Mouse (Mus musculus): ENCODE results near the gene Slc9a7. TPM values are rescaled to one million over a fixed set of nuclear protein-coding genes. Genes with fewer than 3 reads are reported as not detected.
A peak's percentile ranks its signal among the peaks of the same experiment; 100 is the strongest.

Gene Slc9a7
- 10 to 100 TPM; 62.2 to 63.5 TPM for total RNA-seq (2021)
- long read RNA-seq, partial matches to known transcripts, result 14 of 17 reads
- long read RNA-seq, other reads (novel, unspliced or antisense), result 3 of 17 reads

DNA sequence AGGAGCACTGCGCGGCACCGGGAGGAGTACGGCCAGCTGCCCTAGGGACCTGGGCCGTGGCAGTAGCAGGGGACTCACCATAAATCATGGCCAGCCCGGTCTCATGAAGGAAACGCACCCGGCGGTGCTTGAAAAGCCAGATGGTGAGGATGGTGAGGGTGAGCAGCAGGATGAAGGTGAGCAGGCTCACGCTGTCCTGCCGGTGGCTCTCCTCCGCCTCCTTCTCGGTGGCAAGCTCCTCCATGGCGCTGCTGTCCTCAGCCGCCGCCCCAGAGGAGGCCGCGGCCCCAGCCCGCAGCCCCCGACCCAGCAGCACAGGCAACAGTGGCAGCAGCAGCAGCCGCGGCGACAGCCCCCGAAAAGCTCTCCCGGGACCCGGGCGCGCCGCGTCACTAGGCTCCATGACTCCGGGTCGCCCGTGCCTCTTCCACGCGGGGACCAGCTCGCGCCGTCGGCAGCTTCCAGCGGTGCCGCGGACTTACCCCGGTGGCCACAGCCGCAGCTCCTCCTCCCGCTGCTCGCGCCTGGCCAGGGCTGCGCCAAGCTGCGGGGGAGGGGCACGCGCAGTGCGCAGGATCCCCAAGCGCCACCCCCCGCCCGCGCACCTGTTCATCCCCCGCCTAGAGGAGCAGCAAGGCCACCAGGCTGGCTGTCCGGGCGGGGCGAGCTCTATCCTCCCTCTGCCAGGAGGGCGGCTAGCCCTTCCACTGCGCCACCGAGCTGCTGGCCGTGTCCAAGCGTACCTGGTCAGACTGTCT is at the start of gene Slc9a7:
Slc9a7 (minus strand) TSS at position 526 of the 758 bp plus-strand sequence.
- DNase-seq (ENCODE audit: low spot score in 2 of 2), result peak; percentile 51 to 73

DNA sequence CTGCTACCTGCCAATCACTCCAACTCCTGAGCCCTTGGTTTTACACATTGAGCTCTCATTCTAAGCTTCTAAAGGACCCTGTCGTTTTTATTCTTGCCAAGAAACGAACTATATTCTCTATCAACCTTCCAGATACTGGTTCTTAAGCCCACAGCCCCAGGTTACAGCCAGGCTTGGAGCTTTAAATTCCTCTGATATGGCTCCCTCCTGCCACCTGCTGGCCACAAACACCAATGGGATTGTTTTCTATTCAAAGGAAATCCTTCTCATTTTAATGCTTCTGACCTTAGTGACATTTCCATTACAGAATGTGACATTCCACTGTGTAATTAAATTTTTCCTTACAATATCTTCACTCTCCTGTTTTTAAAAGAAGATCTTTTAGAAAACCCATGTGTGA is 44.1 kb upstream of the Slc9a7 start:
- peak; percentile 5 to 47 for DNase-seq (ENCODE audit: low spot score in 2 of 2)

DNA sequence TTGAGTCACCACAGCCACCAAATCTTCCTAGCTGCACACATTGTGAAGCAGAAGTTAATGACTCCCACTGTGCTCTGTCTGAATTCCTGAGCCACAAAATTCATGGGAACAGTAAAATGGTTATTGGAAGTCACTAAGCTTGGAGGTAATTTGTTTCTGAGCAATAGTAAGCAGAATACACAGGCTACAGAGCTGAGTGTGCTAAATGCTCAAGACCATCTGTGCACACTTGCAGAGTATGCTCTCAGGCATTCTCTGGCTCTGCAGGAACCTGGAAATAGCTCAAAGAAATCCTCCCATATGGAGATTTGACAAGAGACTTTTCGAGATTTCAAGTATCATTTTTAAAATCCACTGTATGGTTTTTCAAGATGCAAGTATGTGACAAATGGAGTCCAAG is 41.1 kb upstream of the Slc9a7 start:
- peak; percentile 17 to 51 for DNase-seq (ENCODE audit: low spot score in 2 of 2)

DNA sequence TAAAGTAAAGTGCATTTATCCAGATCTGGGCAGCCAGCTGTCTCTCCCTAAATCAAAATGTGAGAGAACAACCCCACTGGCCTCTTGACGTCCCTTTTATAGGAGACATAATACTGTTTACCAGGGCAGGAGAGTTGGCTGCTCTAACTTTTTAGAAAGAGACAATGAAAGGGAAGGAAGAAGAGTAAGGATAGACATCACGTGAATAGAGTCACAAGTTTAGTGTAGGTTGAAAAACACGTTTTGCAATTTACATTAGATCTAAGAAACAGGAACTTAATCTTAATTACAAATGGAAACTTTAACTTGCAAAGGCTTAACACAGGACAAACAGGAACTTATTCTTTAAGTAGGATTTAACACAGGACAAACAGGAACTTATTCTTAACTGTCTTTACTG is 15.6 kb upstream of the Slc9a7 start:
- DNase-seq (ENCODE audit: low spot score in 2 of 2), result no peak

DNA sequence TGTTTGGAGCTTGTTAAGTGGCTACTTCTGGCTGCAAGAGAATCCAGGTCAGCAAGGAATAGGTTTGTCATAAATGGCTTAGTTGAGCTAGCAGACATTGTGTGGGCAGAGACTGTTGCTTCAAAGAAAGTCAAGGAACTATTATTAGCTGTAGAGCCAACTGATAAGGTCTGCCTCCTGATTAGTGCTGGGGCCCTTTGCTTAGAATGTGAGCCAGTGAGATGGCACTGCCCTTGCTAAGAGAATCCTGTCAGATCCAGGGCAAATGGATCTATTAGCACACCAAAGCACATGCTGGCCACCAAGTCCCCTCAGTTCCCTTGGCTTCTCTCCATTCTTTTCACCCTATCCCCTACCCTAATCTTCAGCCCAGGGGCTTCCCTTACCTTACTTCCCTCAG is 14.3 kb upstream of the Slc9a7 start:
- no peak for DNase-seq (ENCODE audit: low spot score in 2 of 2)

DNA sequence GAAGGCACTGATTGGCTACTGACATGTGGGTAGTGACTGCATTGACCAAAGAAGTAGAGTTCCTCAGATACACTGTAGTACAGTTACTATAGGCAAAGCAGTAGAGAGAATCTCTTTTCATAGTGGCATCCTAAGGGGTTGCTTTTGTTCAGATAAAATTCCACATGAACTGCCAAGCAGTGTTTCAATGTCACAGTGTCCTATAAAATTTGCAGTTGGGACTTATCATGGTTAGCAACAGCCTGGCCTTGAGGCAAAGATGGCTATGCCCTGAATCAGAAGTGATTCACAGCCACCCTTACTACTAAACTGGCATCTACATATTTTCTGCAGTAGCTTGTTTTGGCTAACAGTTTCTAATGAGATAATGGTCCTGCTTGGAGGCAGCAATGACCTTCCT is 11.7 kb upstream of the Slc9a7 start:
- no peak for DNase-seq (ENCODE audit: low spot score in 2 of 2)

DNA sequence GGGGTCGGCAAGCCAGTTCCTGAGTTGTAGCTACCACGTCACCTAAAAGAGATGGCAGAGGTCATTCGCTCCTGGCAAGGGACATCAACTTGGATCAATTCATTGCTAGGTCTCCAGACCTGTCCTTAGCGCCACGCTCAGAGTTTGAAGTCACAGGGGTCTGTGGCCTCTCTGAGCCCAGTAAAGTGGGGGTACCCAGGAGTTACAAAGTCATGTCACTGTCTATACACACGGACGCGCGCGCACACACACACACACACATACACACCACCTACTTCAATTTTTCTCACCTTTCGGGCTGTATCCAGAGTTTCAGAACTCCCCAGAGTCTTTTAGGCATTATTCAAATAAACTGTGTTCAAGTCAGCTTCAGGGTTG is 422 bp upstream of the Slc9a7 start:
- peak in 1 of 2 experiments; percentile 2 for DNase-seq (ENCODE audit: low spot score in 2 of 2)

DNA sequence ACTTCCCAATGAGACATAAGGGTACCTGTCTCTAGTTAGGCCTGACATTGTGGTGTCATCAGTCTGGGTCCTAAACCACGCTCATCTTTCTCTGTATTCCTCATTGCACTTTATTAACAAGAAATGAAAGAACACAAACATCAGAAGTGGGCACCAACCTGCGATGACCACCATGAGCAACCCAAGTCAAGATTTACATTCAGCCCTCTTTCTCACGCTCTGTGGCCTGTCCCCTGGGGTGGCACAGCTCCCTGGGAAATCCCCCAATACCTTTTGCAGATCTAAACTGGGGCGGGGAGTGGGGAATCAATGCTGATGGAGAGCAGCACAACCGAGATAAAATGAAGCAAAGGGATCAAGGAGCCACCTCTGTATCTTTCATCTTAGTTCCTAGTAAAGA is 892 bp downstream of the Slc9a7 start:
- DNase-seq (ENCODE audit: low spot score in 2 of 2), result peak in 1 of 2 experiments; percentile 6

DNA sequence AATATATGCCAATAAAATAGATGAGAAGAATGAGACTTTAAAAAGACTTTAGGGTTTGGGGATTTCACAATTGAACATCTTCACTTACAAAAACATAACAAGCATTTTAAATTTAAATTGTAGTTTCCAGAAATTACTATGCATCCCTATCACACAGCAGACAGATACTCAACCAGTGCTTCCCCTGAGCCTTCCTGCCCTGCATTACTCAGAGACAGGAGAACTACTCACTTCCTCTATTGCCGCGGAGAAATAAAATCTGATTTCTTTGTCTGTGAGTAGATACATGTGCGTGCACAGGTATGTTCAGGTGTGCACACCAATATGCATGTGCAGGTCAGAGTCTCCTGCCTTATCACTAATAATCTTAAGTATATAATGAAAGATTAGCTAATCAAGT is 2.9 kb downstream of the Slc9a7 start:
- no peak for DNase-seq (ENCODE audit: low spot score in 2 of 2)

DNA sequence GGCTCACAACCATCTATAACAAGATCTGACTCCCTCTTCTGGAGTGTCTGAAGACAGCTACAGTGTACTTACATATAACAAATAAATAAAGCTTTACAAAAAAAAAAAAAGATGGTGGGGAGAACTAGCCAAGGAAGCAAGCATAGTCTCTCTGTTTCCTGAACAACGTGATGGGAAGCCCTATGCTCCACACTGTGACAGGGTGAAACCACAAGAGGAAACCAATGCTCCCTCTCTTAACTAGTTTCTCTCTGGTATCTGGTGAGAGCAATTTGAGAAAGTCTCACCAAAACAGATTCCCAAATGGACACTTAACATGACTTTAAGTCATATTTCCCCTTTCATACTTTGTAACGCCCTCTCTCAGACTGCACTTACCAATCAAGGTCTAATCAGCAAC is 5.4 kb downstream of the Slc9a7 start:
- no peak for DNase-seq (ENCODE audit: low spot score in 2 of 2)

DNA sequence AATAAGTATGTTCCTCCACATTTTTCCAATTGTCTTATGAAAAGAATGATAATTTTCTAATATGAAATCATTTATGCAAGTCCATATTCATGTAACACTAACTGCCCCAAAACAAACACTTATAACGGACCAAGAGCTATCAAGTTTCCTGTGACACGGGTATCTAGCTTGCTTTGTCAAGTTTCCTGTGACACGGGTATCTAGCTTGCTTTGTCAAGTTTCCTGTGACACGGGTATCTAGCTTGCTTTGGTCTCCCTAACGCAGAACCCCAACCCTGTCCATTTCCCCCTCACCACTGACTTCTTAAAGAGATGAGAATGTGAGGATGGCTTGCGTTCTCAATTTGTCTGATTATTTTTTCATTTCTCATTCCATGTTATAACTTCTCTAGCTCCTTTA is 12.2 kb downstream of the Slc9a7 start:
- no peak for DNase-seq (ENCODE audit: low spot score in 2 of 2)

DNA sequence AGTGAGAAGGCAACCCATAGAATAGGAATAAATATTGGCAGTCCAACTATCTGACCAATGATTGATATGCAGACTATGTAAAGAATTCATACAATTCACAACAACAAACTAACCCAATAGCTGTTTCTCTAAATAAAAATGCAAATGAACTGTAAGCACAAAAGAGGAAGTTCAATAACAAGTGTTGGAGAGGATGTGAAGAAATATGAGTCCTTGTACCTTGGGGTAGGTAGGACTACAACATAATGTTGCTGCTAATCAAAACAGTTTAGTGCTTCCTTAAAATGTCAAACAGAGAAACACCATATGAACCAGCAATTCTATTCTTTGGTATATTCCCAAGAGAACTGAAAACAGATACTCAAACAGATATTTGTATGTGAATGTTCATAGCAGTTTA is 17.8 kb downstream of the Slc9a7 start:
- no peak for DNase-seq (ENCODE audit: low spot score in 2 of 2)

DNA sequence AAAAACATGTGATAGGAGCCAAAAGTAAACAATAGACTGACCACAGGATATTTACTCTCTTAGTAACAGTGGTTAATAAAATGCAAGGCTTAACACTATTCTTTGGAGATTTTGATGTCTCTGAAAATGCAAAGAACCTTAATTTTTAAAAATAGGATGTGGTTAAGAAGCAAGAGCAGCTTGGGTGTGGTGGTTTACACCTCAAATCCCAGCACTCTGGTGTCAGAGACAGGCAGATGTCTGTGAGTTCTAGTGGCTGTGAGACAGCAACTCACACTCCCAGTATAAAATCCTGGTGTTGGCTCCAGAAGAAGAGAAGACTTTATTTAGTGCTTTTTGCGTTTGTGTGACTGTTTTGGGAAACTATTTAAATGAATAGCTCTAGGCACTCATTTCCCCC is 19.6 kb downstream of the Slc9a7 start:
- DNase-seq (ENCODE audit: low spot score in 2 of 2), result no peak

DNA sequence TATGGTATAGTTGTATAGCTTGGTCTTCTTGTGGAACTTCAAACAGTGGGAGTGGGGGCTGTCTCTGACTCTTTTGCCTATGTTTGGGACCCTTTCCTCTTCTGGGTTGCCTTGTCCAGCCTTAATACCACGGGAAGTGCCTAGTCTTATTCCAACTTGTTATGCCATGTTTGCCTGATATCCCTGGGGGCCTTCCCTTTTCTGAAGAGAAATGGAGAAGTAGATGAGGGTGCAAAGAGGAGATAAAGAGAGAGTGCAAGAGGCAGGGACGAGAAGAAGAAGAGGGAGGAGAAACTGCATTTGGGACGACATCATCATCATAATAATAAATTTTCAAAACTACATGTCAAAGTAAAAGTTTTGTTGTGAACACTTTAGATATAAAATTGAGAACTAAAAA is 21.6 kb downstream of the Slc9a7 start:
- no peak for DNase-seq (ENCODE audit: low spot score in 2 of 2)

DNA sequence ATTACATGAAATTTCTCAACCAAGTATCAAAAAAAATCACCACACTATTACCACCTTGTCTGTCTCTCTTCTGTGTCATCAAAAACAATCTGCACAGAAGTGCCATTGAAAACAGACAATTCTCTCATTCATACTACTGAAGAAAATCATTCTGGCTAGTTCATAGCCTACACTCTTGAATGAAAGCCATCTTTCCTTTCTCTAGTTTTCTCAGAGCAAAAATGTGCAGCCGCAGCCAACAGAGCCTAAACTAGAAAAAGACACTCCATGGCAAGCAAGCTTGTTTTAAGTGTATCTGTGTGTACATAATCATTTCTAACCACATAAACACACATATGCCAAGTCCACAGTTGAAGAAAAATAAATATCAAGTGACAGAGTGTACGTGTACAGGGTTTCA is 27.2 kb downstream of the Slc9a7 start:
- DNase-seq (ENCODE audit: low spot score in 2 of 2), result no peak

DNA sequence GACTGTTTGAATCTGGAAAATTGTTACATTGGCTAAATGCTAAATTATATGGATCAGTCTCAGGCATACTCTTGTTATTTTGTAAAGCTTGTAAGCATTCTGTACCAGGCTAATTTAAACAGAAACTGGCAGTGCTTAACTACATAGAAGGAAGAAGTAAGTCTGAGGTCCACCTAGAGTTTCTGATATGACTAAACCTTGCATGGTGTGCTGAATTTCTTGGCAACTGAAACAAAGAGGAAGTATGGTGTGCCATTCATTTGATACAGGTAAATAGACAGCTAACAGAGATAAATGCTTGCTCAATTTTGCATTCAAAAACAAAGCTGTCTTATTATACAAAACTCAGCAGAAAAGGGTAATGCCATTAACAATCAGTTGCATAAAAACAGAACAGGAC is 63.5 kb downstream of the Slc9a7 start:
- DNase-seq (ENCODE audit: low spot score in 2 of 2), result no peak

DNA sequence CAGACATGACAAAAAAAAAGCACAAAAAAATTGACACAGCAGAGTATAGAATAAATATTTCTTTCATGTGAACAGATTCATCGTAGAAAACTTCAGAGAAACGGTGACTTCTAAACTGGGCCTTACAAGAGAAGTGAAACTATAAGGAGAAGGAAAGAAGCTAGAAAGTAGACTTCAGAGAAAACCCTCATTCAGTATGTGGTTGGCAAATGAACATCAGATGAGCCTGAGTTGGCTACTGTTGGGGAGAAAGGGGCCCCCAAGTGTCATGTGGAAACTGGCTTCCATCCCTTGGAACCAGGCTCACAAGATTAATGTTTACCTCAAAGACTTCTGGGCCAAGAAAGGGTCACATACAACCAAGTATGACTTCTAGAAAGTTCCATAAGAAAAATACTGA is 70.1 kb downstream of the Slc9a7 start:
- DNase-seq (ENCODE audit: low spot score in 2 of 2), result no peak

DNA sequence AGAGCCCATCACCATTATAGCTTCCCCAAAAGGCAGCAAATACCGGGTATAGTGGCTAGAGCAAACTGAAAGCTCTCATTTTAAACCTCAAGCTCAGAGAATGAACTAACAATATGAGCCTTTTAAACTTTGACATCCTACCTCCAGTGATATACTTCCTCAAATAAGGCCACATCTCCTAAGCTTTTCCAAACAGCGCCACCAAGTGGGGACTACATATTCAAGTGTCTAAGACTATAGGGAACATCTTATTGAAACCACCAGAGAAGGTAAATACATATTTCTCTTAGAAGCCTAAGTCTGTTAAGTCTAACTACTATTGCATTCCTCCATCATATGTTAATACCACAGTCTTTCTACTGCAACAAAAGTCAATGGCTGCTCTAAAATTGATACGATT is 106.0 kb downstream of the Slc9a7 start:
- no peak for DNase-seq (ENCODE audit: low spot score in 2 of 2)

DNA sequence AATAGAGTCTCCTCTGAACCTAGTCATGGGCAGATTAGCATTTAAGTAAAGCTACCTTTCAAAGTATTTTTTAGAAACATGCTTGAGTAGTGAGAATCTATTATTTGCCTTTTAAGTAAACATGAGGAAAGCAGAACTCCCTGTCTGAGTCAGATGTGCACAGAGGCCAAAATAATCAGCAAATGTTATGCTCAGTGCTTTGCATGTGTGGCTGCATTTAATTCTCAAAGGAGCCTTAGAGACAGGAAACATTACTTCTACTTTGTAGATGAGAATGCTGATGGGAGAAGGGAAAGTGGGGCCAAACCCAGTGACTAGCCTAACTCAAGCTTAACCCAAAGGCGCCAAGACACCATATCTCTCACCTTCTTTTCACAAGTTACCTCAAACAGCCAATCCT is 114.8 kb downstream of the Slc9a7 start:
- no peak for DNase-seq (ENCODE audit: low spot score in 2 of 2)

DNA sequence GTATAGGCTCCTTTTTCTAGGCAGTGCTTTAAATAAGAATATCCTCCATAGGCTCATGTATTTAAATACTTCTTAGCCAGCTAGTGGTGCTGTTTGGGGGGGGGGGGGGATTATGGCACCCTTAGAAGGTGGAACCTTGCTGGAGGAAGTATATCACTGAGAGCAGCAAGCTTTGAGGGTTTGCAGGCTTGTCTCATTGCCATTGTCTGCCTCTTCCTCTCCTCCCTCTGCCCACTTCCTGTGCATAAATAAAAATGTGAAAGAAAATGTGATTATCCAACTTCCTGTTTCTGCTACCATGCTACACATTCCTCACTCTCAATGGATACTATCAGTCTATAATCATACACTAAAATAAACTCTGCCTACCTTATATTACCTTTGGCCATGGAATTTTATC is 123.2 kb downstream of the Slc9a7 start:
- no peak for DNase-seq (ENCODE audit: low spot score in 2 of 2)

DNA sequence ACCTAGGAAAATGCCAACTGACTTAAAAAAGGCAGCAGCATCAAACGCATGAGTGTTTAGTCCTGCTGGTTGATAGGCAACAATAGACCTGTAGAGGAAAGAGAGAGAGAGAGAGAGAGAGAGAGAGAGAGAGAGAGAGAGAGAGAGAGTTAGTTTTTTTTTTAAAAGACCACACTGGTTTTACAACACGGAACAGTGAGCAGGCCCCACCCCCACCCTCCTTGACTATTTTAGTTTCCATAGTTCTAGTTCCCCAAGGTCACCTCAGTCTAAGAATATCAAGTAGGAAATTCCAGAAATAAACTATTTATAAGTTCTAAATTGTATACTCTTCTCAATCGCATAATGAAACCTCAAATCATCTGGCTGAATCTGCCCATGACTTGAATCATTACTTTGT is 126.6 kb downstream of the Slc9a7 start:
- no peak for DNase-seq (ENCODE audit: low spot score in 2 of 2)

DNA sequence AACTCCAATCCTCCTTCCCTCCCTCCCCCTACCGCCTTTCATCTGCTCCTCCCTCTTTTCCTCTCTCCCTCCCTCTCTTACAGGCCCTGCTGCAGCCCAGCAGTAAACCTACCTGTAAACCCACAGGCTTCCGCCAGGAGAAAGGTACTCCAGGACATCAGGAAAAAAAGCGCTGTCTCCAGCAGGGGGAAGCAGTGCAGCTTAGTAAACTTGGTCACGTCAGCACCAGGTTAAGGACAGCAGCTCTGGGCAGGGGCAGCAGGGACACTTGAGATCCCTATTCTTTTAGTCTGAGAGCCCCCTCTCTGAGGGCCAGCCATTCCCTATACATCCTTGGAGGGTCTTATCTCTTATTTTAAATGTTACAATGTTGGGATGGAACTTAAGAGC is 129.3 kb downstream of the Slc9a7 start:
- peak in 1 of 2 experiments; percentile 21 for DNase-seq (ENCODE audit: low spot score in 2 of 2)

DNA sequence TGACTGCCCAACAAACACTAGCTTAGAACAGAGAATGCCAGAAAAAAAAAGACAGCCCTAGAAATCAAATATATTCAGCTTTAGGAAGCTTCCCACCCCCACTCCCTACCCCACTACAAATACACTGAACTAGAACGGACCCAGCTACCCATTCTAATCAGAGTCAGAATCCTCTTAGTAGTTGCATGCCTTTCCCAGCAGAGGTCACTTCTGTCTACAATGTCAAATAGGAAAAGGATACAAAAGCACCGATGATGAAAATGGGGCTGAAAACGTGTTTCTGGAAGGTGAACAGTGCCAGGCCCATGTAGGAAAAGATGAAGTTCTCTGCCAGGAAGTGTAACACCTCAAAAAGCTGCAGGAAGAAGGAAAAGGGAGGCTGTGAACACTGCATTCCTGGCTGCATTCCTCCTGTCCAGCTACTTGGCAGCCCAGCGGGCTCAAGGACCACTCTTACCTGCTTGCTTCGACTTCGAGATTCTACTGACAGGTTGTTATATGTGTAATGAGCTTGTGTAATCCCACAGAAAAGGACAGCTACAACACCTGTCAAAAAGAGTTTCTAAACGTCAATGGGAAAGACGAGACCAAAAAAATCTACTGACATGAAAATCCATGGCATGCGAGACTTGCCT is 129.8 kb downstream of the Slc9a7 start:
- no peak for DNase-seq (ENCODE audit: low spot score in 2 of 2)

All from layer of hippocampus, adult 18-20 months (tissue).